Mouse (Mus musculus) NIH3T3 (cell line): ENCODE measurements around the gene Slc6a17.

Experiments used
- DNase-seq: peaks from one replicate; pipeline ENCODE4 v3.0.0-alpha.2; 2012; ENCODE audit warnings: low read depth

The Slc6a17 gene

GRCm38 (mm10) chr3:107466577-107466976 lies 51.2 kb downstream of the Slc6a17 start:
- peak; percentile 83 for DNase-seq

GRCm38 (mm10) chr3:107462160-107462559 lies 55.7 kb downstream of the Slc6a17 start:
- DNase-seq = peak; percentile 82

- no peak for DNase-seq
Measured at GRCm38 (mm10) chr3:107459773-107460431, 57.9 kb downstream of the Slc6a17 start.

GRCm38 (mm10) chr3:107459196-107459772 lies 58.5 kb downstream of the Slc6a17 start, which contains the start of gene Kcnc4:
TSS of gene Kcnc4 (minus strand) at chr3:107459552.
- DNase-seq = no peak

- DNase-seq = no peak
Measured at GRCm38 (mm10) chr3:107458528-107459195, 59.2 kb downstream of the Slc6a17 start.

- DNase-seq = no peak
Measured at GRCm38 (mm10) chr3:107458104-107458503, 59.7 kb downstream of the Slc6a17 start.

GRCm38 (mm10) chr3:107454280-107454679 lies 63.5 kb downstream of the Slc6a17 start:
- no peak for DNase-seq

- DNase-seq = peak; percentile 44
Measured at GRCm38 (mm10) chr3:107446822-107447221, 71.0 kb downstream of the Slc6a17 start.

- no peak for DNase-seq
Measured at GRCm38 (mm10) chr3:107443866-107444265, 74.0 kb downstream of the Slc6a17 start.

GRCm38 (mm10) chr3:107442191-107442590 lies 75.6 kb downstream of the Slc6a17 start:
- DNase-seq = no peak

GRCm38 (mm10) chr3:107441306-107441705 lies 76.5 kb downstream of the Slc6a17 start:
- DNase-seq = no peak

GRCm38 (mm10) chr3:107439280-107439679 lies 78.5 kb downstream of the Slc6a17 start:
- DNase-seq = no peak

GRCm38 (mm10) chr3:107437666-107438065 lies 80.2 kb downstream of the Slc6a17 start:
- no peak for DNase-seq

- no peak for DNase-seq
Measured at GRCm38 (mm10) chr3:107436434-107436833, 81.4 kb downstream of the Slc6a17 start.

GRCm38 (mm10) chr3:107433614-107434013 lies 84.2 kb downstream of the Slc6a17 start:
- peak; percentile 37 for DNase-seq

- DNase-seq = no peak
Measured at GRCm38 (mm10) chr3:107431268-107431667, 86.5 kb downstream of the Slc6a17 start.

- DNase-seq = no peak
Measured at GRCm38 (mm10) chr3:107424258-107425041, 93.4 kb downstream of the Slc6a17 start.

GRCm38 (mm10) chr3:107420156-107420555 lies 97.7 kb downstream of the Slc6a17 start:
- no peak for DNase-seq
